Mouse (Mus musculus) C2C12 (cell line): ENCODE measurements at regions not wholly inside any gene's neighbourhood (a gene's known extent, or its start where the extent isn't known, plus 50 kb on each side); places are given as distances from the start of the nearest gene placed in this dataset.

Experiments
- CTCF ChIP-seq: IDR thresholded peaks from one replicate; pipeline ENCODE4 v1.5.1; 2011; ENCODE audit not compliant: control insufficient read depth, insufficient read depth, insufficient read length
- FOSL1 ChIP-seq: IDR thresholded peaks from one replicate; pipeline ENCODE4 v1.8.0; 2011; ENCODE audit warnings: mild to moderate bottlenecking, low read length; ENCODE audit not compliant: poor library complexity, insufficient read depth, severe bottlenecking
- MAX ChIP-seq: IDR thresholded peaks from one replicate; pipeline ENCODE4 v1.6.1; 2011; ENCODE audit warnings: mild to moderate bottlenecking, control low read depth
- MYOD1 ChIP-seq: IDR thresholded peaks from one replicate; pipeline ENCODE4 v1.6.1; 2011; ENCODE audit warnings: low read depth; ENCODE audit not compliant: control insufficient read depth, insufficient read length
- MYOG ChIP-seq: IDR thresholded peaks from one replicate; pipeline ENCODE4 v1.6.1; 2011; ENCODE audit not compliant: control insufficient read depth, insufficient read length; ENCODE audit errors: extremely low read depth
- USF1 ChIP-seq: IDR thresholded peaks from one replicate; pipeline ENCODE4 v1.6.1; 2011; ENCODE audit warnings: low read depth, mild to moderate bottlenecking, control low read depth, moderate library complexity

- TF ChIP-seq CTCF (no peak), MYOG (no peak), MAX (no peak), FOSL1 (no peak), USF1 (no peak), MYOD1 (no peak)
Observed at GRCm38 (mm10) chr9:61781469-61781868, 132.9 kb downstream of the Rplp1 start.
